1 mouse cellular context compared by ENCODE assay signal in the genomic region with DNA sequence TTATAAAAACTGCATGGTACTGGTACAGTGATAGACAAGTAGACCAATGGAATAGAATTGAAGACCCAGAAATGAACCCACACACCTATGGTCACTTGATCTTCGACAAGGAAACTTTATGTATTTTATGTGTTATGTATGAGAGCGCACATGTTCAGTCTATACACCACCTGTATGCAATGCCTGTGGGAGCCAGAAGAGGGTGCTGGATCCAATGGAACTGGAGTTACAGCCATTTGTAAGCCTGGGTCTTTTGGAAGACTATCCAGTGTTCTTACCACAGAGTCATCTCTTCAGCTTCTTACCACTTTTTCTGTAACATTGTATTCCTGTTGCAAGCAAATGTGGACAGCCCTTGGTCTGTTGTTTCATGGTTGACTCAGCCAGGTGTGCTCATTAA.
TF ChIP-seq lines count a peak whose summit lies in the region.

No protein-coding gene starts in this region.

TF ChIP-seq in CH12.LX, 34 proteins besides CTCF, POLR2A, EP300 and RAD21 (continued from another document):
- TF ChIP-seq GABPA (IDR thresholded peaks at IDR 0.05; ENCODE audit: insufficient replicate concordance, low read depth, low read length) (no peak), TCF12 (IDR thresholded peaks at IDR 0.05; ENCODE audit: low read depth, low read length) (no peak), IRF4 (IDR thresholded peaks at IDR 0.05; ENCODE audit: low read depth, low read length) (no peak), ELF1 (IDR thresholded peaks at IDR 0.05; ENCODE audit: low read depth, low read length) (no peak), RCOR1 (conservative IDR thresholded peaks at IDR 0.05; ENCODE audit: low read depth, low read length) (no peak), MXI1 (IDR thresholded peaks at IDR 0.05; ENCODE audit: low read depth, low read length) (no peak), KAT2A (IDR thresholded peaks at IDR 0.05; ENCODE audit: insufficient replicate concordance, low read length) (no peak), MAZ (IDR thresholded peaks at IDR 0.05; ENCODE audit: low read depth, low read length) (no peak)
